ENCODE assay signal across 1 mouse cellular context in the genomic region with DNA sequence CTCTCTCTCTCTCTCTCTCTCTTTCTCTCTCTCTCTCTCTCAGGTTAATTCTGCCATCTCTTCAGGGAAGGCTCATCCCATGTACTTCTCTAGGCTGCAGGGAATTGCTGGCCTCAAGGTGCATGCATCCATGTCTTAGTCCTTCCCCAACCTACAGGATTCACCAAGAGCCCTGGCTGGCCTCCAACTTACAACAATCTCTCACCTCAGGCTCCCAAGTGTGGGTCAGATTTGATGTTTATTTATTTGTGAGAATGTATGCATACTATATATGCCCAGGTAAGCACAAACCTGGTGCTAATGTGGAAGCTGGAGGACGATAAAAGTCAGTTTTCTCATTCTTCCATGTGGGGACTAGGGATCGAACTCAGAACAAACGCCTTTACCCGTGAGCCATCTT.
TF ChIP-seq lines count a peak whose summit lies in the region.

No protein-coding gene starts in this region.

TF ChIP-seq in CH12.LX, 34 proteins besides CTCF, POLR2A, EP300 and RAD21:
- no peak for TF ChIP-seq IRF4 (IDR thresholded peaks at IDR 0.05; ENCODE audit: low read depth, low read length)
- TF ChIP-seq CHD1 (IDR thresholded peaks at IDR 0.05; ENCODE audit: low read depth, low read length) = no peak
- TF ChIP-seq E2F4 (IDR thresholded peaks at IDR 0.05; ENCODE audit: insufficient replicate concordance, low read depth, low read length) = no peak
- TF ChIP-seq ELF1 (IDR thresholded peaks at IDR 0.05; ENCODE audit: low read depth, low read length) = no peak
- no peak for TF ChIP-seq TCF12 (IDR thresholded peaks at IDR 0.05; ENCODE audit: low read depth, low read length)
- no peak for TF ChIP-seq NRF1 (IDR thresholded peaks at IDR 0.05; ENCODE audit: low read depth, low read length)
- TF ChIP-seq USF2 (conservative IDR thresholded peaks at IDR 0.05; ENCODE audit: low read depth, low read length) = no peak
- TF ChIP-seq JUN (IDR thresholded peaks at IDR 0.05; ENCODE audit: insufficient read depth, low read depth, low read length) = no peak
- no peak for TF ChIP-seq MEF2A (IDR thresholded peaks at IDR 0.05; ENCODE audit: borderline replicate concordance, low read depth, low read length)
- TF ChIP-seq ZNF384 (IDR thresholded peaks at IDR 0.05; ENCODE audit: low read depth, low read length) = no peak
- no peak for TF ChIP-seq POLR2AphosphoS2 (IDR thresholded peaks at IDR 0.05; ENCODE audit: low read depth, low read length)
